Comparison of ENCODE assay signal across 7 mouse cellular contexts in genomic region chr5:52476826-52477225, GRCm38 (mm10). TPM values are rescaled to one million over a fixed set of nuclear protein-coding genes. Genes with fewer than 3 reads are reported as not detected.
DNase-seq lines count a peak whose midpoint lies in the region; ATAC-seq lines count a peak whose summit lies in the region.

No protein-coding gene starts in this region.

- H3K4me2 ChIP-seq in heart, embryonic 16.5 days (ENCODE audit: low read depth, low read length), result peak overlapping the region; percentile 83
- H3K4me2 ChIP-seq in liver, embryonic 12.5 days, result peak overlapping the region; percentile 59

- 3% methylated on average over 7 of the region's 7 CpGs for WGBS in heart, embryonic 16.5 days
- 3% methylated on average over 7 of the region's 7 CpGs for WGBS in liver, embryonic 12.5 days (ENCODE audit: insufficient replicate concordance)

- peak overlapping the region; percentile 57 for H3K4me3 ChIP-seq in heart, embryonic 16.5 days (ENCODE audit: low read length)
- H3K4me3 ChIP-seq in liver, embryonic 12.5 days, result peak overlapping the region; percentile 25

- DNase-seq in right cerebral cortex, adult 18-20 months, result peak; percentile 35
- DNase-seq in right cerebral cortex, postnatal 10 days (ENCODE audit: low spot score in 2 of 2), result no peak
- no peak for DNase-seq in spleen, adult 12 weeks (ENCODE audit: low spot score)
- DNase-seq in ovary, postnatal 10 days (ENCODE audit: low spot score), result no peak
- no peak for DNase-seq in cerebellum, postnatal 14 days

- peaks cover 8% of the 10 kb centered on the region for H3K9me3 ChIP-seq in heart, embryonic 16.5 days (replicated peaks; ENCODE audit: control insufficient read depth, low read length)
- H3K9me3 ChIP-seq in liver, embryonic 12.5 days (replicated peaks), result peaks cover 7% of the 10 kb centered on the region; the same call in 1 of the 2 replicates

- no peaks in the 10 kb centered on the region; the same call in 1 of the 2 replicates for H3K36me3 ChIP-seq in heart, embryonic 16.5 days (ENCODE audit: control insufficient read depth, insufficient read depth)
- H3K36me3 ChIP-seq in liver, embryonic 12.5 days, result no peaks in the 10 kb centered on the region

- H3K9ac ChIP-seq in heart, embryonic 16.5 days (ENCODE audit: low read length), result peak overlapping the region; percentile 67
- no peak overlapping the region for H3K9ac ChIP-seq in liver, embryonic 12.5 days

- no peaks in the 10 kb centered on the region for H3K27me3 ChIP-seq in heart, embryonic 16.5 days (ENCODE audit: control insufficient read depth, insufficient read depth, low read length)
- peaks cover 4% of the 10 kb centered on the region for H3K27me3 ChIP-seq in liver, embryonic 12.5 days (replicated peaks)

- ATAC-seq in heart, embryonic 16.5 days (replicated peaks; ENCODE audit: extremely low read depth, insufficient read depth, low FRiP score), result peak; percentile 61
- no peak for ATAC-seq in liver, embryonic 12.5 days

- H3K4me1 ChIP-seq in heart, embryonic 16.5 days (ENCODE audit: control insufficient read depth, insufficient read depth, low read length), result peaks cover 9% of the 10 kb centered on the region; the same call in 1 of the 2 replicates
- H3K4me1 ChIP-seq in liver, embryonic 12.5 days, result no peaks in the 10 kb centered on the region

- peak overlapping the region; percentile 92 for H3K27ac ChIP-seq in heart, embryonic 16.5 days (ENCODE audit: low read length)
- peak overlapping the region; percentile 27; the same call in 1 of the 2 replicates for H3K27ac ChIP-seq in liver, embryonic 12.5 days

RNA-seq across cellular contexts. Expression of gene Ccdc149, which starts 5.5 kb away (rescaled TPM):
- polyA plus RNA-seq in heart, embryonic 16.5 days (2015; fragmentation: Nextera tagmentation; extraction: Ambion mirVana), result 2.9 and 3.3 TPM in 2 replicates
- polyA plus RNA-seq in liver, embryonic 12.5 days (2016; fragmentation: Nextera tagmentation; extraction: Ambion mirVana), result 0.72 and 0.74 TPM in 2 replicates
